Mouse (Mus musculus): ENCODE data around the gene Traf3ip2. TPM values are rescaled to one million over a fixed set of nuclear protein-coding genes. Genes with fewer than 3 reads are reported as not detected.

Gene Traf3ip2
- polyA plus RNA-seq, 1 experiment, result 2.9 TPM

GRCm38 (mm10) chr10:39672547-39673051 lies 59.9 kb downstream of the Traf3ip2 start:
- H3K36me3 ChIP-seq (ENCODE audit: control insufficient read depth, insufficient read depth), result no peaks in the 10 kb centered on the region
- no peak overlapping the region for H3ac ChIP-seq (ENCODE audit: control insufficient read depth, insufficient read length, low read depth)
- H3K4me3 ChIP-seq (ENCODE audit: insufficient read depth, poor library complexity, severe bottlenecking), result no peak overlapping the region
- no peaks in the 10 kb centered on the region for H3K79me2 ChIP-seq (ENCODE audit: control insufficient read depth, insufficient read depth)
- H3K27me3 ChIP-seq (ENCODE audit: control insufficient read depth, insufficient read depth, insufficient read length), result no peaks in the 10 kb centered on the region
- TF ChIP-seq MYOD1 (IDR thresholded peaks at IDR 0.05; ENCODE audit: control insufficient read depth, insufficient read length, low read depth) (no peak), USF1 (IDR thresholded peaks at IDR 0.05; ENCODE audit: low read depth) (peak; percentile 44), CTCF (IDR thresholded peaks at IDR 0.05; ENCODE audit: control insufficient read depth, insufficient read depth, insufficient read length) (no peak)
- no peaks in the 10 kb centered on the region for H3K79me3 ChIP-seq (ENCODE audit: low read depth)

- Histone ChIP-seq H3K79me2 (ENCODE audit: control insufficient read depth, insufficient read depth) (no peaks in the 10 kb centered on the region), H3K27me3 (ENCODE audit: control insufficient read depth, insufficient read depth, insufficient read length) (no peaks in the 10 kb centered on the region), H3K79me3 (ENCODE audit: low read depth) (no peaks in the 10 kb centered on the region), H3K4me3 (ENCODE audit: insufficient read depth, poor library complexity, severe bottlenecking) (no peak overlapping the region), H3ac (ENCODE audit: control insufficient read depth, insufficient read length, low read depth) (no peak overlapping the region), H3K36me3 (ENCODE audit: control insufficient read depth, insufficient read depth) (no peaks in the 10 kb centered on the region)
- TF ChIP-seq MYOG (IDR thresholded peaks at IDR 0.05; ENCODE audit: control insufficient read depth, extremely low read depth, insufficient read length), result no peak
- no peak for TF ChIP-seq CEBPB (IDR thresholded peaks at IDR 0.05; ENCODE audit: low read depth)
- no peak for TF ChIP-seq CTCF (IDR thresholded peaks at IDR 0.05; ENCODE audit: control insufficient read depth, insufficient read depth, insufficient read length)
- TF ChIP-seq USF1 (IDR thresholded peaks at IDR 0.05; ENCODE audit: low read depth), result no peak
- no peak for TF ChIP-seq FOSL1 (IDR thresholded peaks at IDR 0.05; ENCODE audit: insufficient read depth, low read length, poor library complexity, severe bottlenecking)
- no peak for TF ChIP-seq MAX (IDR thresholded peaks at IDR 0.05)
- TF ChIP-seq MYOD1 (IDR thresholded peaks at IDR 0.05; ENCODE audit: control insufficient read depth, insufficient read length, low read depth), result no peak
Observed at GRCm38 (mm10) chr10:39674106-39674505, 61.4 kb downstream of the Traf3ip2 start.

- no peaks in the 10 kb centered on the region for H3K36me3 ChIP-seq (ENCODE audit: control insufficient read depth, insufficient read depth)
- no peaks in the 10 kb centered on the region for H3K79me3 ChIP-seq (ENCODE audit: low read depth)
- no peak for TF ChIP-seq MYOG (IDR thresholded peaks at IDR 0.05; ENCODE audit: control insufficient read depth, extremely low read depth, insufficient read length)
- no peak for TF ChIP-seq MAX (IDR thresholded peaks at IDR 0.05)
- TF ChIP-seq MYOD1 (IDR thresholded peaks at IDR 0.05; ENCODE audit: control insufficient read depth, insufficient read length, low read depth), result no peak
- TF ChIP-seq FOSL1 (IDR thresholded peaks at IDR 0.05; ENCODE audit: insufficient read depth, low read length, poor library complexity, severe bottlenecking), result no peak
- no peak for TF ChIP-seq CEBPB (IDR thresholded peaks at IDR 0.05; ENCODE audit: low read depth)
- TF ChIP-seq USF1 (IDR thresholded peaks at IDR 0.05; ENCODE audit: low read depth), result no peak
- no peak for TF ChIP-seq CTCF (IDR thresholded peaks at IDR 0.05; ENCODE audit: control insufficient read depth, insufficient read depth, insufficient read length)
- no peak overlapping the region for H3K4me3 ChIP-seq (ENCODE audit: insufficient read depth, poor library complexity, severe bottlenecking)
- H3ac ChIP-seq (ENCODE audit: control insufficient read depth, insufficient read length, low read depth), result no peak overlapping the region
- H3K79me2 ChIP-seq (ENCODE audit: control insufficient read depth, insufficient read depth), result no peaks in the 10 kb centered on the region
- H3K27me3 ChIP-seq (ENCODE audit: control insufficient read depth, insufficient read depth, insufficient read length), result no peaks in the 10 kb centered on the region
Observed at GRCm38 (mm10) chr10:39674766-39675165, 62.0 kb downstream of the Traf3ip2 start.

GRCm38 (mm10) chr10:39678199-39678791 lies 65.6 kb downstream of the Traf3ip2 start:
- H3K4me3 ChIP-seq (ENCODE audit: insufficient read depth, poor library complexity, severe bottlenecking), result no peak overlapping the region
- no peak overlapping the region for H3ac ChIP-seq (ENCODE audit: control insufficient read depth, insufficient read length, low read depth)
- H3K36me3 ChIP-seq (ENCODE audit: control insufficient read depth, insufficient read depth), result no peaks in the 10 kb centered on the region
- no peak for TF ChIP-seq MYOD1 (IDR thresholded peaks at IDR 0.05; ENCODE audit: control insufficient read depth, insufficient read length, low read depth)
- no peak for TF ChIP-seq MAX (IDR thresholded peaks at IDR 0.05)
- no peak for TF ChIP-seq FOSL1 (IDR thresholded peaks at IDR 0.05; ENCODE audit: insufficient read depth, low read length, poor library complexity, severe bottlenecking)
- TF ChIP-seq MYOG (IDR thresholded peaks at IDR 0.05; ENCODE audit: control insufficient read depth, extremely low read depth, insufficient read length), result no peak
- TF ChIP-seq CEBPB (IDR thresholded peaks at IDR 0.05; ENCODE audit: low read depth), result no peak
- no peak for TF ChIP-seq USF1 (IDR thresholded peaks at IDR 0.05; ENCODE audit: low read depth)
- no peak for TF ChIP-seq CTCF (IDR thresholded peaks at IDR 0.05; ENCODE audit: control insufficient read depth, insufficient read depth, insufficient read length)
- H3K79me2 ChIP-seq (ENCODE audit: control insufficient read depth, insufficient read depth), result no peaks in the 10 kb centered on the region
- no peaks in the 10 kb centered on the region for H3K27me3 ChIP-seq (ENCODE audit: control insufficient read depth, insufficient read depth, insufficient read length)
- no peaks in the 10 kb centered on the region for H3K79me3 ChIP-seq (ENCODE audit: low read depth)

GRCm38 (mm10) chr10:39681014-39681413 lies 68.3 kb downstream of the Traf3ip2 start:
- Histone ChIP-seq H3K79me3 (ENCODE audit: low read depth) (no peaks in the 10 kb centered on the region), H3K36me3 (ENCODE audit: control insufficient read depth, insufficient read depth) (no peaks in the 10 kb centered on the region), H3ac (ENCODE audit: control insufficient read depth, insufficient read length, low read depth) (no peak overlapping the region), H3K4me3 (ENCODE audit: insufficient read depth, poor library complexity, severe bottlenecking) (no peak overlapping the region), H3K79me2 (ENCODE audit: control insufficient read depth, insufficient read depth) (no peaks in the 10 kb centered on the region), H3K27me3 (ENCODE audit: control insufficient read depth, insufficient read depth, insufficient read length) (no peaks in the 10 kb centered on the region)
- no peak for TF ChIP-seq USF1 (IDR thresholded peaks at IDR 0.05; ENCODE audit: low read depth)
- TF ChIP-seq MYOG (IDR thresholded peaks at IDR 0.05; ENCODE audit: control insufficient read depth, extremely low read depth, insufficient read length), result no peak
- no peak for TF ChIP-seq FOSL1 (IDR thresholded peaks at IDR 0.05; ENCODE audit: insufficient read depth, low read length, poor library complexity, severe bottlenecking)
- no peak for TF ChIP-seq CEBPB (IDR thresholded peaks at IDR 0.05; ENCODE audit: low read depth)
- no peak for TF ChIP-seq CTCF (IDR thresholded peaks at IDR 0.05; ENCODE audit: control insufficient read depth, insufficient read depth, insufficient read length)
- TF ChIP-seq MAX (IDR thresholded peaks at IDR 0.05), result no peak

- H3K36me3 ChIP-seq (ENCODE audit: control insufficient read depth, insufficient read depth), result no peaks in the 10 kb centered on the region
- H3K4me3 ChIP-seq (ENCODE audit: insufficient read depth, poor library complexity, severe bottlenecking), result no peak overlapping the region
- no peak for TF ChIP-seq MAX (IDR thresholded peaks at IDR 0.05)
- no peak for TF ChIP-seq CEBPB (IDR thresholded peaks at IDR 0.05; ENCODE audit: low read depth)
- no peak for TF ChIP-seq CTCF (IDR thresholded peaks at IDR 0.05; ENCODE audit: control insufficient read depth, insufficient read depth, insufficient read length)
- TF ChIP-seq MYOG (IDR thresholded peaks at IDR 0.05; ENCODE audit: control insufficient read depth, extremely low read depth, insufficient read length), result no peak
- no peak for TF ChIP-seq USF1 (IDR thresholded peaks at IDR 0.05; ENCODE audit: low read depth)
- no peak for TF ChIP-seq FOSL1 (IDR thresholded peaks at IDR 0.05; ENCODE audit: insufficient read depth, low read length, poor library complexity, severe bottlenecking)
- no peak for TF ChIP-seq MYOD1 (IDR thresholded peaks at IDR 0.05; ENCODE audit: control insufficient read depth, insufficient read length, low read depth)
Observed at GRCm38 (mm10) chr10:39682556-39682955, 69.8 kb downstream of the Traf3ip2 start.

More at GRCm38 (mm10) chr10:39682556-39682955, 69.8 kb downstream of the Traf3ip2 start:
- Histone ChIP-seq H3K27me3 (ENCODE audit: control insufficient read depth, insufficient read depth, insufficient read length) (no peaks in the 10 kb centered on the region), H3ac (ENCODE audit: control insufficient read depth, insufficient read length, low read depth) (no peak overlapping the region), H3K79me2 (ENCODE audit: control insufficient read depth, insufficient read depth) (no peaks in the 10 kb centered on the region), H3K79me3 (ENCODE audit: low read depth) (no peaks in the 10 kb centered on the region)
